Mouse (Mus musculus): ENCODE results near the gene Ltf.
A peak's percentile ranks its signal among the peaks of the same experiment; 100 is the strongest.

Gene Ltf

DNA sequence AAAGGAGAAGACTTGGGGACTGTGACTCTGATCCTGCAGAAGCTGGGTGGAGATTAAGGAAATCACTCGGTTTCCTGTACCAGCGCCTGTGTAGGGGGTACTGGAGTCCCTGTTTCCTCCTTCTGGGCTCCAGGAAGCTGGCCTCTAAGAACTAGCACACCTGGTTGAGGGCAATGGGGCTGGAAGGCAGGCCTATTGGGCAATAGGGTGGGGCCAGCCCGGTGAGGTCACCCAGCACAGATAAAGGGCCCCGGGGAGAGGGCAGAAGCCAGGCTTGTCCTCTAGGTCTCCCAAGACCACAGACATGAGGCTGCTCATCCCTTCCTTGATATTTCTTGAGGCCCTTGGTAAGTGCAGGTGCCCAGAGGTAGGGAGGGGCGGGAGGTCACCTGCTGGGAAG, at the start of gene Ltf:
TSS of gene Ltf (plus strand) at position 250 of the 400 bp plus-strand sequence.
- DNase-seq (ENCODE audit: low spot score in 2 of 2) = no peak

- DNase-seq (ENCODE audit: low spot score in 2 of 2) = no peak
Measured at GRCm38 (mm10) chr9:110979411-110979810, 39.7 kb upstream of the Ltf start.

DNA sequence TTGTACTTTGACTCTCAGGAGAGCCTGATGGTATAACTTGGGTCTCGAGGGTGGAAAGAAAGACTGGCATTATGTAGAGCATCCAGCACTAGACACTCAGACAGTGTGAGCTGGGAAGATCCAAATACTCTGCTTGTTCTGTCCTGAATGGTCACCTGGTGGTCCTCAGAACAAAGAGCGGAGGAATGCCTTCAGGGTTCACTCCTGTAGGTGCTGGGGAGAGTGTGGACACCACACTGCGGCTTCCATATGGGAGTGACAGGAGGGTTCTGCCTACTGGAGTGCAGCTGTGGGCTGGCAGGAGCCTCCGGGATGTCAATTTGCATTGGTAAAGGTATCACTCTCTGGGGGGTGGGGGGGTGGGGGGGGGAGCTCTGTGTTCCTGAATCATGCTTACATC, 36.7 kb upstream of the Ltf start:
- peak in 1 of 2 experiments; percentile 7 for DNase-seq (ENCODE audit: low spot score in 2 of 2)

- no peak for DNase-seq (ENCODE audit: low spot score in 2 of 2)
Measured at GRCm38 (mm10) chr9:110984096-110984495, 35.0 kb upstream of the Ltf start.

DNA sequence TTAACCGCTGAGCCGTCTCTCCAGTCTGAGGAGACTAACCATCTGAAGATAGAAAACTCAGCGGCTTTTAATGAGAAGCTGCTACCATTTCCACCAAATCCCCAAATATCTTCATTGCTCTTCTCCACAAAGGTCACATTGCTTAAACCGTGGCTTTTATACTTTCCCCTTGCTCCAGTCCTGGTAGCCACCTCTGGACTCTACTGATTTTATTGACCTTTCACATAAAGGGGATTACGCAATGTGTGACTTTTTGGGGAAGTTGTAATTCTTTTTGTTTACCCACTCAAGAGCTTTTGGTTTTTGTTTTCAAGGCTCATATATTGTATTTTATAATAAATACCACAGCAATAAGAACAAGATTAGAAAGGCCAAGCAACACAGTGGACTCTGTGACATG, 33.5 kb upstream of the Ltf start:
- DNase-seq (ENCODE audit: low spot score in 2 of 2) = no peak

GRCm38 (mm10) chr9:110985951-110986350, 33.1 kb upstream of the Ltf start:
- DNase-seq (ENCODE audit: low spot score in 2 of 2) = no peak

GRCm38 (mm10) chr9:110987331-110987730, 31.7 kb upstream of the Ltf start:
- DNase-seq (ENCODE audit: low spot score in 2 of 2) = no peak

DNA sequence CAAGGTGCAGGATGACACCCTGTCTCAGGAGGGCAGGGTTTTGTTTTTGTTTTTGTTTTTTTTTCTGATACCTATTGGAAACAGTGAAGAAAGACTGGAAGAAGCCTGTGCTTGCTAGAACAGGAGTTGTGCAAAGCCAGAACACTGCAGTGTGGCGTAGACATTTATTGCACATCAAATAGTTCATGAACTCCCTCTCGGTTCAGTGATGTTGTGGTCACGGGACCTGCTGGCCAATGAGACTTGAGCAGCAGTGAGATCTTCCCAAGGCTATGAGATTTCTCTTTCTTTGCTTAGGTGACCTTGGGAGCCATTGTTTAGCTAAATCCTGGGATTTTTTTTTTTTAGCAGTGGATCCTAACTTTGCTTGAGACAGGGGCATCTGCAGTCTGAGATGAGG, 31.0 kb upstream of the Ltf start:
- no peak for DNase-seq (ENCODE audit: low spot score in 2 of 2)

DNA sequence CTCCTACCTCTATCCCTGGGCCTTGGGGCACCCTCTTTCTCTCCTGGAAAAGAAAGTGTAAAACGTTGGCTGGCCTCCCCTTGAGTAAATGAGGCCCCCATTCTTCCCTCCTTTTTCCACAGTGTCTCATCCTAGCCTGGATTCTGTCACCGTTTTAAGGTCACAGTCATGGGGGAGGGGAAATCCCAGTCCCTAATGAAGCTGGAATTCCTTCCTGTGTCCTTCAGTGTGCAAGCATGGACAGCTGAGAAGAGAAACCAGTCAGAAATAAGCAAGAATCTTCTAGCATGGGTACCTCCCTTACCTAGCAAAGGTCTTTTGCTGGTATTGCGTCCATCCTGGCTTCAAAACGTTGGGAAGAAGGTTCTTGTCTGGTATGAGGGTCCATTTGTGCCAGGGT, 29.9 kb upstream of the Ltf start:
- no peak for DNase-seq (ENCODE audit: low spot score in 2 of 2)

- DNase-seq (ENCODE audit: low spot score in 2 of 2) = no peak
Measured at GRCm38 (mm10) chr9:110989543-110989942, 29.5 kb upstream of the Ltf start.

DNA sequence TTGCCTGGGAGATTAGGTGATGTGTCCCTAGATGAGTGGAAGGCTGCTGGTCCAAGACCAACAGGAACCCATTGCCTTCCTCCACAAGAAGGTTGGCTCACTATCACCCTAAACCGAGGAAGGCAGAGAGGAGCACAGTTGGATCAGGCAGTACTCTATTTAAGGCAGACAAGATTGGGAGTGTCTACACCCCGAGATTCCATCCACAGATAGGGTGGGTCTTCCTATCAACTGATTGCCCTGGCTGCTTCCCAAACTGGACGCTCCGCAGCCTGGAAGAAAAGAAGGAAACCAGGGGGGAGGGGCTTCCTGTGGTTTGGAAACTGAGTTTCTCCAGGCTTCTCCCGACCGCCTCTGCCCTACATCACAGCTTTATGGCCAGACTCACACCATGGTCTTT, 28.9 kb upstream of the Ltf start, which contains the start of gene Rtp3:
TSS of gene Rtp3 (minus strand) at position 380 of the 400 bp plus-strand sequence.
- DNase-seq (ENCODE audit: low spot score in 2 of 2) = no peak

DNA sequence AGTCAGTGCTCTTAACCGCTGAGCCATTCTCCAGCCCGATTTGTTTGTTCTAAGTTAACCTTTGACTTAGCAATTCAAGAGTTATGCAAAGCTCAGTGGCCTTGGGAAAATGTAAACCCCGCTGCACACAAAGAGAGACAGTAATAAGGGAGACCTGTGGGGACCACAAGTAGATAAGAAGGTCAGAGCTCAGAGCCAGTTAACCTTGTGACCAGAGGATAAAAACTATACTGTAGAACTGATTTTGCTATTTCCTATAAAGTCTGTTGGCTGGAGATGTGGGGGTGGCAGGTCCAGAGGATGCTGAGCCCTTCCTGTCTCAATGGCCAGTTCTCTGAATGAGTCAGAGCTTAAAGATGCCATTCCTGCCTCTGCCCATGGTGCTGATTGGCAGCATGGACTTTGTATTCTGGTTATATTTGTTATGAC, 25.8 kb upstream of the Ltf start:
- no peak for DNase-seq (ENCODE audit: low spot score in 2 of 2)

DNA sequence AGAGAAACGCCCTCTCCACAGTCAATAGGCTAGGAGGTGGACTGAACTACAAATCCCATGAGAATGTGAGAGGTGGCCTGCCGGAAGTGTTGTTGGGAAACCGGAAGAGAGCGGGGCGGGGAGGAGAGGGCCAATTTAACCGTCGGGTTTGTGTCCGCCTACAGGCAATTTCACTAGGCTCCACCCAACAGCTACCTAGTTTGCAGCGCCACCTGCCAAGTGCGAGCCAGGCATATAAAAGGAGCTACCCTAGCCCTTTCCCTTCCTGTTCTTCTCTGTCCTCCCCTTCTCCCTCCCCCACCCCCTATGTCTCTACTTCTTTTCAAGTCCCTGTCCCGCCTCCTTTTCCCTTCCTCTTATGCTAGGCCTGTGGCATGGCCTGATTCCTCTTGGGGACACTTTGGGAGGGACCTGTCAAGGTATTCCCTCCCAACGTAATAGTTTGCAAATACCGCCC, 24.3 kb upstream of the Ltf start:
- peak; percentile 63 to 67 for DNase-seq (ENCODE audit: low spot score in 2 of 2)

GRCm38 (mm10) chr9:110997245-110997644, 21.8 kb upstream of the Ltf start:
- peak; percentile 61 to 77 for DNase-seq (ENCODE audit: low spot score in 2 of 2)

DNA sequence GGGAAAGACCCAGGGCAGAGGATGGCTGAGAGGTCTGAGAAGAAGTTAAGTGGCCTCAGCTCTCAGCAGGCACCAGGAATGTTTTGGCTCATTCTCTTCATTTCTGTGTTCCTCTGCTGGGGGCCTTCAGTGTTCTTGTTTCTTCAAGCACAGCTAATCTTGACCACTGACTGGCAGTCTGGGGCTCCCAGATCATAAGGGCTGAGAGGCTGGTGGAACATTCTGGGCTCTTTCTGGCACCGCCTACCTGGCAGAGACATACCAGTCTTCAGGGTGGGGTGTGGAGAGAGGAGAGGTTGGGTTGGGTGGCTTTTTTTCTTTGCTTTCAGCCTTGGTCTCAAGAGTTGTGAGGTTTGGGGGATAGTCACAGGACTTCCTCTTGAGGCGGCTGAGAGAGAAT, 20.0 kb upstream of the Ltf start:
- DNase-seq (ENCODE audit: low spot score in 2 of 2) = no peak

DNA sequence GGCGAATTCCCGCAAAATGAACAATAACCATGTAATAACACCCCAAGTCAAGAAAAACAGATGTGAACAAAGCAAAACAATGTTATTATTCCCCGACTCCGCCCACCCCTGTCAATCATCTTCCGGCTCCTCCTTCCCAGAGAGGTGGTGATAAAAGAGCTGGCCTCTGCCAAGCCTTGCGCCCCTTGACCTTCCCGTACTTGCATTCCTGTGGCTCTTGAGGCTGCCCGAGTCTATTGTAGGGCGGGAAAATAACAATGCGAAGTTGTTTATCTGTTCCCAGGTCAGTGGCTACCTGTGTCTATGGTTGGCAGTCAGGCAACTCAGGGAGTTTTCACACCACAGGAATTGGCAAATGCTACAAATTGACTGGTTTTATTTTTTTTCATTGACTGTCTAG, 19.2 kb upstream of the Ltf start:
- DNase-seq (ENCODE audit: low spot score in 2 of 2) = no peak

DNA sequence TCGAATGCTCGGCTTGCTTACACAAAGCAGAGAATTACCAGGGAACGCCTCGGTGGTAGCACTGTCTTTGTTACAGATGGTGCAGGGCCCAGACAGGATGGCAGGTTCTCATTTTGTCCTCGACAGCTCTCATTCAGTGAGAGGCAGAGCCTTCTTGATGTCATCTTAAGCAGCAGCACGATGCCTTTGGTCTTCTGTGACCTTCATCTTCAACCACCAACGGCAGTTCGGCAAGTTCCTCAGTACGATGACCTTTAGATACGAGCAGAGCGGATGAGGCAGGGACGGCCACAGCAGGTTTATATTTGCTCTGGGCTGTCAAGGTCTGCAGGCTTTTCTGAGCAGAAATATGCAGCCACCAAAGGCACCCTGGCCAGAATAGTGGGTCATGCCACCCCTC, 17.4 kb upstream of the Ltf start:
- DNase-seq (ENCODE audit: low spot score in 2 of 2) = no peak

- no peak for DNase-seq (ENCODE audit: low spot score in 2 of 2)
Measured at GRCm38 (mm10) chr9:111003279-111003678, 15.8 kb upstream of the Ltf start.

GRCm38 (mm10) chr9:111006544-111006943, 12.5 kb upstream of the Ltf start:
- DNase-seq (ENCODE audit: low spot score in 2 of 2) = no peak

DNA sequence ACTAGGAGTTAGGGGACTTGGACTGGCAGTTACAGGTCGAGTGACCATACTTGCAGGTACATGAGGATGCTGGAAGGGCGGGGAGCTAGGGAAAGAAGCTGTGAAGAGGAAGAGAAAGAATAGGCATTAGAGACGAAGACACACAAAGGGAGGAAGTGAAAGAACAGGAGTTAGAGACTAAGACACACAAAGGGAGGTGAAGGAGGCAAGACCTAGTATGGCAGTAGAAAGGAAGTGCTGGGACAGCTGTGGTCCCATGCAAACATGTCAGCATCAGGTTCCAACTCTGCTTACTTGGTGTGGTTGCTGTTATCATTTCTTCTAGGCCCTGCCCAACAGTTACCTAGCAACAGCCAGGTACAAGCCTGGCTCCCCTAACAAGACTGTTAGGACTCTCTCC, 9.3 kb upstream of the Ltf start:
- DNase-seq (ENCODE audit: low spot score in 2 of 2) = no peak

- DNase-seq (ENCODE audit: low spot score in 2 of 2) = no peak
Measured at GRCm38 (mm10) chr9:111011550-111011949, 7.5 kb upstream of the Ltf start.

DNA sequence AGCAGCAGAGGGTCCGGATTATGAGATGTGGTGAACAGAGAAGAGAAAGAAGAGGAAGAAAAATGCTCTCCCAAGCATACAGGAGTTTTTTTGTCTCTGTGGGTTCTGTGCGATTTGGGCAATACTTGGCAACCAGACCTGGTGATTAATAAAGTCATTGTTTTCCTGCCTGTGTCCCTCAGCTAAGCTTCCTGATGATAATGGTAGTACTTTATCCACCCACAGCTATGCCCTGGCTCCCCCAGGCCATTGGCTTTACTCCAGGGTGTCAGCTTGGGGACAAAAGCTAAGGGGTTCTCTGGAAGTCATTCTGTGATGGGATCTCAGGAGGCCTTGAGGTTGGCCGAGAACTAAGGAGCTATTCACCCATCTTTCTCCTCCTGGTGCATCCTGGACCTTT, 7.0 kb upstream of the Ltf start:
- DNase-seq (ENCODE audit: low spot score in 2 of 2) = no peak

GRCm38 (mm10) chr9:111015658-111016057, 3.4 kb upstream of the Ltf start:
- DNase-seq (ENCODE audit: low spot score in 2 of 2) = no peak

GRCm38 (mm10) chr9:111026791-111027190, 7.7 kb downstream of the Ltf start:
- DNase-seq (ENCODE audit: low spot score in 2 of 2) = no peak

GRCm38 (mm10) chr9:111033717-111034116, 14.6 kb downstream of the Ltf start:
- no peak for DNase-seq (ENCODE audit: low spot score in 2 of 2)
